Mouse (Mus musculus) C2C12 (cell line): Measurements from ENCODE around the gene Bud31. TPM values are rescaled to one million over a fixed set of nuclear protein-coding genes. Genes with fewer than 3 reads are reported as not detected.
A peak's percentile ranks its signal among the peaks of the same experiment; 100 is the strongest.
"Not testable (repeated sequence)": the region's sequence is repeated elsewhere in the genome, so short reads cannot be mapped to it uniquely, and the experiment has no call there.

ENCODE experiments used
- H3K27me3 ChIP-seq: one replicate; pipeline ENCODE4 v1.6.1; 2011; ENCODE audit not compliant: control insufficient read depth, insufficient read depth, insufficient read length
- H3K36me3 ChIP-seq: one replicate; pipeline ENCODE4 v1.6.1; 2011; ENCODE audit not compliant: control insufficient read depth, insufficient read depth
- H3K4me3 ChIP-seq: one replicate; pipeline ENCODE4 v1.5.1; 2011; ENCODE audit warnings: mild to moderate bottlenecking, control low read depth; ENCODE audit not compliant: poor library complexity, insufficient read depth, severe bottlenecking
- H3K79me2 ChIP-seq: one replicate; pipeline ENCODE4 v1.6.1; 2011; ENCODE audit not compliant: control insufficient read depth, insufficient read depth
- H3K79me3 ChIP-seq: one replicate; pipeline ENCODE4 v1.6.1; 2011; ENCODE audit warnings: low read depth, control low read depth
- H3ac ChIP-seq: one replicate; pipeline ENCODE3; 2011; ENCODE audit warnings: low read depth; ENCODE audit not compliant: control insufficient read depth, insufficient read length
- CEBPB ChIP-seq: IDR thresholded peaks from one replicate; pipeline ENCODE4 v1.6.1; 2011; ENCODE audit warnings: low read depth, mild to moderate bottlenecking, control low read depth, moderate library complexity
- CTCF ChIP-seq: IDR thresholded peaks from one replicate; pipeline ENCODE4 v1.5.1; 2011; ENCODE audit not compliant: control insufficient read depth, insufficient read depth, insufficient read length
- FOSL1 ChIP-seq: IDR thresholded peaks from one replicate; pipeline ENCODE4 v1.8.0; 2011; ENCODE audit warnings: mild to moderate bottlenecking, low read length; ENCODE audit not compliant: poor library complexity, insufficient read depth, severe bottlenecking
- MAX ChIP-seq: IDR thresholded peaks from one replicate; pipeline ENCODE4 v1.6.1; 2011; ENCODE audit warnings: mild to moderate bottlenecking, control low read depth
- MYOD1 ChIP-seq: IDR thresholded peaks from one replicate; pipeline ENCODE4 v1.6.1; 2011; ENCODE audit warnings: low read depth; ENCODE audit not compliant: control insufficient read depth, insufficient read length
- MYOG ChIP-seq: IDR thresholded peaks from one replicate; pipeline ENCODE4 v1.6.1; 2011; ENCODE audit not compliant: control insufficient read depth, insufficient read length; ENCODE audit errors: extremely low read depth
- USF1 ChIP-seq: IDR thresholded peaks from one replicate; pipeline ENCODE4 v1.6.1; 2011; ENCODE audit warnings: low read depth, mild to moderate bottlenecking, control low read depth, moderate library complexity
- polyA plus RNA-seq: library from polyadenylated mRNA; unstranded; fragments of >200 nt; fragmentation: generic; extraction: Trizol; gene quantifications from one replicate; pipeline ENCODE4 v1.2.1, GENCODE M21; 2012; ENCODE audit warnings: missing spikeins

The Bud31 gene
- polyA plus RNA-seq, 1 experiment: 175 TPM

DNA sequence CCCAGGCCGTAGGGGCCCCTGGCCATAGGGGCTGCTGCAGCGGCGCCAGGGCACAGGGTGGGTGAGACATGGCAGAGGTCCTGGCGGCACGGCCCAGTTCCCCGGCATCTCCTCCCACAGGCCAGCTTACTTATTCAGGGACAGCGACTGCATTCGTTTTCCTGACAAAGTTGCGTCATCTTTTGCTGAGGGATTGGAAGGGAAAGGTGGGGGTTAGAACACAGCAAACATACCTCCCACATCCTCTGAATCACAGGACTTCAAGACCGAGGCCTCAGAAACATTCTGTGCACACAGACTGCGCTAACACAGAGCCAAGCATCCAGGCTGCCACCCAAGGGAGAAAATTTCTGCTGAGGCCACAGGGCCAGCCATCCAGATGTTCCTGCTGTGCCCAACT, 10.0 kb upstream of the Bud31 start:
- peaks cover 86% of the 10 kb centered on the region for H3K36me3 ChIP-seq
- H3K4me3 ChIP-seq: no peak overlapping the region
- no peak overlapping the region for H3ac ChIP-seq
- H3K27me3 ChIP-seq: no peaks in the 10 kb centered on the region
- H3K79me3 ChIP-seq: peaks cover 5% of the 10 kb centered on the region
- no peak for TF ChIP-seq MAX
- TF ChIP-seq CEBPB: peak; percentile 48
- no peak for TF ChIP-seq USF1
- H3K79me2 ChIP-seq: peaks cover 22% of the 10 kb centered on the region

DNA sequence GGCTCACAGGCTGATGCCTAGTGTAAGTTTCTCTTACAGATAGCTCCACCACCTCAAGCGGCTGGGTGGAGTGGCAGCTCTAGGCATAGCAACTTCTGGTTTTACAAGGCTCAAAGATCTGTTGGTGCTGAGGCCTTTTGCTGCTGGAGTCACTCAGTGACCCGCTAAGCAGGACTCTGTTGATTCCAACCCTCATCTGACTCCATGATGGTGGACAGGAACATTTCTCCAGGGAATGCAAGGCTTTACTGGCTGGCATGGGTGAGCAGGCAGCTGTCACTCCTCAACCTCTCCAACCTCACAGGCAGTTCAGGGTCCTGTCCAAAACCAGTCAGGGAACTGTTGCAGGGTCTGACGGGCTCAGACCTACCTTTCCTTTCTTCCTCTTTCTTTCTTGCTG, 9.2 kb upstream of the Bud31 start:
- peaks cover 87% of the 10 kb centered on the region for H3K36me3 ChIP-seq
- no peak for TF ChIP-seq CEBPB

DNA sequence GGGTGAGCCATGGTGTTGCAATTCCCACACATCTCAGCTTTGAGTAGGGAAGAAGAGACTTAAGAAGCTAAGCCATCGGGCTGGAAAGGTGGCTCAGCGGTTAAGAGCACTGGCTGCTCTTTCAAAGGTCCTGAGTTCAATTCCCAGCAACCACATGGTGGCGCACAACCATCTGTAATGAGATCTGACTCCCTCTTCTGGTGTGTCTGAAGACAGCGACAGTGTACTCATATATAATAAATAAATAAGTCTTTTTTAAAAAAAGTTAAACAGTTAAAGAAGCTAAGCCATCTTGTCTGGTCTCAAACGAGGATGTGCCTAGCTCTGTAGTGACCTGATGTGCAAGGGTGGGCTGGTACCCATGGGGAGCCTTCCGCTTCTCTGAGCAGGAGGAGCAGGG, 6.9 kb upstream of the Bud31 start:
- not testable (repeated sequence) for H3K4me3 ChIP-seq, H3ac ChIP-seq, H3K27me3 ChIP-seq
- Histone ChIP-seq H3K36me3 (peaks cover 80% of the 10 kb centered on the region), H3K79me2 (peaks cover 53% of the 10 kb centered on the region), H3K79me3 (peaks cover 28% of the 10 kb centered on the region)

More for the DNA sequence above, 9.2 kb upstream of the Bud31 start:
- no peak overlapping the region for H3K4me3 ChIP-seq
- no peak overlapping the region for H3ac ChIP-seq
- peaks cover 5% of the 10 kb centered on the region for H3K79me3 ChIP-seq
- no peaks in the 10 kb centered on the region for H3K27me3 ChIP-seq
- H3K79me2 ChIP-seq: peaks cover 30% of the 10 kb centered on the region

GRCm38 (mm10) chr5:145138836-145139235, 1.3 kb upstream of the Bud31 start:
- Histone ChIP-seq H3K79me2 (peaks cover 97% of the 10 kb centered on the region), H3K27me3 (no peaks in the 10 kb centered on the region), H3K79me3 (peaks cover 59% of the 10 kb centered on the region), H3ac (peak overlapping the region; percentile 87), H3K4me3 (peak overlapping the region; percentile 86), H3K36me3 (peaks cover 57% of the 10 kb centered on the region)
- peak; percentile 12 for TF ChIP-seq USF1
- TF ChIP-seq MYOG: no peak

GRCm38 (mm10) chr5:145140611-145141010, 449 bp downstream of the Bud31 start:
- H3K36me3 ChIP-seq: peaks cover 56% of the 10 kb centered on the region
- H3K79me3 ChIP-seq: peaks cover 54% of the 10 kb centered on the region
- peak overlapping the region; percentile 86 for H3K4me3 ChIP-seq
- H3K79me2 ChIP-seq: peaks cover 81% of the 10 kb centered on the region
- H3K27me3 ChIP-seq: no peaks in the 10 kb centered on the region
- TF ChIP-seq MAX: no peak
- TF ChIP-seq CTCF: no peak
- no peak for TF ChIP-seq CEBPB
- no peak for TF ChIP-seq MYOD1
- TF ChIP-seq USF1: no peak
- no peak for TF ChIP-seq FOSL1
- TF ChIP-seq MYOG: no peak
- peak overlapping the region; percentile 90 for H3ac ChIP-seq

GRCm38 (mm10) chr5:145147748-145148147, 7.6 kb downstream of the Bud31 start:
- H3ac ChIP-seq: no peak overlapping the region
- H3K79me3 ChIP-seq: no peaks in the 10 kb centered on the region
- TF ChIP-seq MAX (no peak), CTCF (no peak), FOSL1 (no peak)
- H3K36me3 ChIP-seq: peaks cover 75% of the 10 kb centered on the region
- H3K79me2 ChIP-seq: peaks cover 13% of the 10 kb centered on the region
- H3K27me3 ChIP-seq: no peaks in the 10 kb centered on the region
- H3K4me3 ChIP-seq: no peak overlapping the region

DNA sequence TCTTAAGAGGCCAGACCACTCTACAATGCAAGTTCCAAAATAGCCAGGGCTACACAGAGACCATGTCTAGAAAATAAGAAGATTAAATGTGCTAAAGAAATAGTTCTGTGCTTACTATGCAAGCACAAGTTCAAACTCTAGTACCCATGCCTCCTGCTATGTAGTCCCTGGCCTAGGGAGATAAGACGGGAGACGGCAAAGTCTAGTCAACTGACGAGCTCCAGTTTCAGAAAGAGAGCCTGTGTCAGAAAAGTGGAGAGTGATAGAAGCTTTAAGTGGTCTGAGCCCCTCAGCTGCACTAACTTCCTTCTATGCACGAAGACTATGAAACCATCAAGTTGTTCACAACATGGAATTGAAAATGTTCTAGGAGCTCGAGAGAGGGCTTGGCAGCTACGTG, 9.1 kb downstream of the Bud31 start:
- no peak for TF ChIP-seq MAX
- TF ChIP-seq MYOD1: no peak
- TF ChIP-seq MYOG: no peak
- TF ChIP-seq USF1: no peak
- no peak for TF ChIP-seq FOSL1
- no peak for TF ChIP-seq CTCF
- no peak for TF ChIP-seq CEBPB
- Histone ChIP-seq H3K36me3 (peaks cover 60% of the 10 kb centered on the region), H3K4me3 (no peak overlapping the region)

More for the DNA sequence above, 9.1 kb downstream of the Bud31 start:
- H3K27me3 ChIP-seq: no peaks in the 10 kb centered on the region
- H3K79me3 ChIP-seq: no peaks in the 10 kb centered on the region
- H3ac ChIP-seq: no peak overlapping the region
- no peaks in the 10 kb centered on the region for H3K79me2 ChIP-seq
